Mouse (Mus musculus) spleen, adult 12 weeks (tissue): Measurements from ENCODE around the gene Slc26a9.
A peak's percentile ranks its signal among the peaks of the same experiment; 100 is the strongest.
"Not testable (repeated sequence)": the region's sequence is repeated elsewhere in the genome, so short reads cannot be mapped to it uniquely, and the experiment has no call there.

Experiments used
- DNase-seq: peaks from one replicate; pipeline ENCODE4 v3.0.0; 2022; ENCODE audit warnings: low spot score

Gene Slc26a9

DNA sequence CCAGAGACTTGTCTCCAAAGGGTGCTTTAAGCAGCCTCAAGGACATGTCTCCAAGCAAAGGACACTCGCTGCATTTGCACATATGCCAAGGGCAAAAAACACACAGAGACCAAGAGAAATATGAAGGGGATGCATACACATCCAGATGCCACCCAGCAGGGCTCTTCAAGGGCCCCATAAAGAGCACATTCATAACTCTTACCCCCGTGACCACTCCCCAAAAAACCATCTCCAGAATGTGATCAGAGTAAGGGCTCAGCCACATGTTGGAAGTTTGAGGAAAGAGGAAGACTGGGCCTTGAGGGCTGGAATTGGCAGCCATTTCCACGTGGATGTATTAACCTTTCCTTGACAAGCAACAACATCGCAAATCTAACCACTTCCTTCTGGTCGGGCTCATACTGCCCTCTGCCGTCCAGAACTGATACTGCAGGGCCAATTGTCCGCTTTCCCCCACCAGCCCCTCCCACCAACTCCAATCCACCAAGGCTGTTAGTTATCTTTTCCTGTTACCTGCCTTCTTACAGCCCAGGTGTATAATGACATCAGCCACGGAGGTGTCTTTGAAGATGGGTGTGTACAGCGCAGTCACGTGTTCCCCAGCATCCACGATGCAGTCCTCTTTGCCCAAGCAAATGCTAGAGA, 21.7 kb downstream of the Slc26a9 start:
- peak; percentile 48 for DNase-seq

DNA sequence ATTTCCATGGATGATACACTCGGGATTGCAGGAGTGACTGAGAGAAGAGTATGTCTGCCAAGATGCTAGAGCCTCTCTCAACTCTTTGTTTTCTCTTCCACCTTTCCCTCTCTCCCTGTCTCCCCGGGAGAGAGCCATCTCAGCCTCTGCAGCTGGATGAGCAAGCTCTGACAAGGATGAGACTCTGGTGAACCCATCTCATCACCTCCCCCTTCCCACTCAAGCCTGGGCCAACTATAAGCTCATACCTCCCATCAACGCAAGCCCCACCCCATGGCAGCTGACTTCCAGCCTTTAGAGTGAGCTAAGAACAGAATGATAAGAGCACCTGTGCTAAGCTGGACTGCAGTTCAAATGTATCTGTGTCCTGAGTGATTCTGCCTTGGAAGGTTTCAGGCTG, 25.5 kb downstream of the Slc26a9 start:
- DNase-seq = no peak

- DNase-seq = no peak
These were observed 26.8 kb downstream of the Slc26a9 start for GRCm38 (mm10) chr1:131770656-131771055.

- DNase-seq = no peak
These were observed 27.6 kb downstream of the Slc26a9 start for GRCm38 (mm10) chr1:131771440-131771839.

- DNase-seq = no peak
These were observed 50.8 kb downstream of the Slc26a9 start for GRCm38 (mm10) chr1:131794591-131794990.

GRCm38 (mm10) chr1:131795171-131795570, 51.3 kb downstream of the Slc26a9 start:
- DNase-seq = no peak

DNA sequence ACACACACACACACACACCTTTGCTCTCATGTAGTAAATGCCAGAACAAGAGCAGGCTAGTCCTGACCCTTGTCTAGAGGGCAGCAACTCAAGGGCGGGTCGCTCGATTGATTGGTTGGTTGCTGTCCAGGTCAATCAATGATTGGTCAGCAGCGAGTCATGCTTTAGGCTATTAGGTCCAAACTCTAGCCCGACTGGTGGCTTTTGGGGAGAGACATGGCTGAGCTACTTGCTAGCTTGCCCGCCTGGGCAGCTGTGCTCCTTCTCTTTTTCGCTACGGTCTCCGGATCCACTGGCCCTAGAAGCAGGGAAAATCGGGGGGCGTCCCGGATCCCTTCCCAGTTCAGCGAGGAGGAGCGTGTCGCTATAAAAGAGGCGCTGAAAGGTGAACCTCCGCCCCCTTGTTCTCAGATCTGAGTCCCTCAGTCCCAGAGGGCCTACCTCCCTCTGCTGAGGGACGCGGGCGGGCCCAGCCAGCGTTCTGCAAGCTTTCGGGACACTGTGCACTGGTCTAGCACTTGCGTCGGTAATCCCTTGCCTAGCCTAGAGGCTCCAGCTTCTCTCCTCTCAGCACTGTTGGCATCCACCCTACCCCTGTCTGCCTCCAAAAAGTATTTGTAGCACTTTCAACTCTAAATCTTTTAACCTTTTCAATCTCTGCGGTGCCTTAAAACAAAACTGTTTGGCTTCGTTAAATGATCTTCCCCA, 53.5 kb downstream of the Slc26a9 start, which contains the start of gene Pm20d1:
Gene Pm20d1, plus strand, starts transcription at position 180 of the 708 bp plus-strand sequence.
- DNase-seq = no peak

- no peak for DNase-seq
These were observed 56.2 kb downstream of the Slc26a9 start for GRCm38 (mm10) chr1:131800001-131800400.

- no peak for DNase-seq
These were observed 57.2 kb downstream of the Slc26a9 start for GRCm38 (mm10) chr1:131801071-131801470.

- DNase-seq = no peak
These were observed 58.8 kb downstream of the Slc26a9 start for GRCm38 (mm10) chr1:131802652-131803051.

GRCm38 (mm10) chr1:131804166-131804565, 60.3 kb downstream of the Slc26a9 start:
- no peak for DNase-seq

GRCm38 (mm10) chr1:131808986-131809385, 65.2 kb downstream of the Slc26a9 start:
- DNase-seq = no peak

DNA sequence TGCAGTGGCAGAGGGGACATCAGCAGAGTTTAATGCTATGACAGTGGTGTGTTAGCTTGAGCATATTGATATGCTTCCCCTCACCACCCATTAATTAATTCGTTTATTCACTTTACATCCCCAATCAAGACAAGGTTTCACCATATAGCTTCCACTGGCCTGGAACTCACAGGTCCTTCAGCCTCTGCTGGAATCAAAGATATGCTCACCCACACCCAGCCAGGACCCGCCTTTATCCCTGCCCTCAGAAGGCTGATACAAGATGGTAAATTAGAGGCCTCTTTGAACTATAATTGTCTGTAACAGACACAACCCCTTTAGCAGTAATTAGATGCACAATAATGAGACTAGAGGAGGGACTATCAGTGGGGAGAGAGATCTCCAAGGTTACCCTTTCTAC, 65.8 kb downstream of the Slc26a9 start:
- no peak for DNase-seq

GRCm38 (mm10) chr1:131811393-131811792, 67.6 kb downstream of the Slc26a9 start:
- no peak for DNase-seq

DNA sequence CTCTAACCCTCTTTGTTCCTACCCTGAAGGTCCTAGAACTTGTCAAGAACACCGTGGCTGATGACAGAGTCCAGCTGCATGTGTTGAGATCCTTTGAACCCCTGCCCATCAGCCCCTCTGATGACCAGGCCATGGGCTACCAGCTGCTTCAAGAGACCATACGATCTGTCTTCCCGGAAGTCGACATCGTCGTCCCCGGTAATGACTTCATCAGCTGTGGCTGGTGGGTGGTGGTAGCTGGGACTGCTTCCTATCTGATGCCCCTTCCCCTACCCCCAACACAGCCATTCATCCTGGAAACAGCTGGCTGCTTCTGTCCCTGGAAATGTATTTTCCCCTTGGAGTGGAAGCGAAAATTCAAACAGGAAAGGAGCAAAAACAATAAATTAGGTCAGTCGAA, 68.2 kb downstream of the Slc26a9 start:
- no peak for DNase-seq

GRCm38 (mm10) chr1:131812631-131813295, 68.9 kb downstream of the Slc26a9 start:
- DNase-seq = no peak

- no peak for DNase-seq
These were observed 69.9 kb downstream of the Slc26a9 start for GRCm38 (mm10) chr1:131813731-131814130.

- no peak for DNase-seq
These were observed 70.4 kb downstream of the Slc26a9 start for GRCm38 (mm10) chr1:131814191-131814590.

GRCm38 (mm10) chr1:131816886-131817285, 73.1 kb downstream of the Slc26a9 start:
- DNase-seq = no peak

GRCm38 (mm10) chr1:131820353-131820752, 76.5 kb downstream of the Slc26a9 start:
- DNase-seq = not testable (repeated sequence)

DNA sequence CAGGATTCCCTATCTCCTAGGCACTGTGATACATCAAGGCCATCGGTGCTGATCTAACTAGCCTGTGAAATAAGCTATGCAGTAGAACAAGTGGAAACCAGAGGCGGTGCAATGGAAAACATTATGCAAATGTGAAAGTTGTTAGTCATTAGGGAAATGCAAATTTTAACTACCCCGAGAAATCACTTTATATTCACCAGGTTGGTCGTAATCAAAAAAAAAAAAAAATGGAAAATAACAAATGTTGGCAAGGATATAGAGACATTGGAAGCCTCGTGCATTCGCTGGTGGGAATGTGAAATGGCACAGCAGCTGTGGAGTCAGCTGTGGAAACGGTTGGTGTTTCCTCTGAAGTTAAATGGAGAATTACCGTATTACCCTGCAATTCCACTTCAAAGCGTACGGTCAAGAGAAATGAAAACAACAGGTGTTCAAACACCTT, 77.1 kb downstream of the Slc26a9 start:
- no peak for DNase-seq
